Mouse (Mus musculus): ENCODE data around the gene Hist2h2ab. TPM values are rescaled to one million over a fixed set of nuclear protein-coding genes. Genes with fewer than 3 reads are reported as not detected.
"Not testable (repeated sequence)": the region's sequence is repeated elsewhere in the genome, so short reads cannot be mapped to it uniquely, and the experiment has no call there.

Hist2h2ab gene
- polyA plus RNA-seq, 1 experiment: not detected

DNA sequence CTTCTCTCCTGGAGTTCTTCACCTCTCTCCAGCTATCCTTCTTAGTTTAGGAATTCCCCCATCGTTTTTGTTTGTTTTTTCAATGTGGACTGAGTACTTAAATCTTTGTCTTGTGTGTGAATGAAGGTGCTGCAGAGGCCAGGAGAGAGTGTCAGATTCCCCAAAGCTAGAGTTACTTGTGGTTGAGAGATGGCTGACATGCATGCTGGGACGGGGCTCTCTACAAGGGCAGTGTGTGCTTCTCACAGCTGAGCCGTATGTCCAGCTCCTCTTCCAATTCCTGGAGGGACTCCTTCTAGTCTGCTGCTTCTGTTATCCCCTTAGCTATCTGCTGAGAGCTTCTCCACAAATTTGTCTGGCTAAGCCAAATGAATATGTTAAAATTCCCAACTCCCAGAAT is 16.2 kb downstream of the Hist2h2ab start:
- no peaks in the 10 kb centered on the region for H3K9me3 ChIP-seq
- H3K36me3 ChIP-seq (replicated peaks; ENCODE audit: low read length): no peaks in the 10 kb centered on the region
- TF ChIP-seq GATA1 (IDR thresholded peaks at IDR 0.05; ENCODE audit: borderline replicate concordance, low read length) (no peak), FLI1 (IDR thresholded peaks at IDR 0.05; ENCODE audit: low read length) (no peak)
- no peaks in the 10 kb centered on the region for H3K27me3 ChIP-seq (replicated peaks)
- peaks cover 39% of the 10 kb centered on the region for H3K4me1 ChIP-seq
- H3K4me3 ChIP-seq (replicated peaks): peak overlapping the region; percentile 69

DNA sequence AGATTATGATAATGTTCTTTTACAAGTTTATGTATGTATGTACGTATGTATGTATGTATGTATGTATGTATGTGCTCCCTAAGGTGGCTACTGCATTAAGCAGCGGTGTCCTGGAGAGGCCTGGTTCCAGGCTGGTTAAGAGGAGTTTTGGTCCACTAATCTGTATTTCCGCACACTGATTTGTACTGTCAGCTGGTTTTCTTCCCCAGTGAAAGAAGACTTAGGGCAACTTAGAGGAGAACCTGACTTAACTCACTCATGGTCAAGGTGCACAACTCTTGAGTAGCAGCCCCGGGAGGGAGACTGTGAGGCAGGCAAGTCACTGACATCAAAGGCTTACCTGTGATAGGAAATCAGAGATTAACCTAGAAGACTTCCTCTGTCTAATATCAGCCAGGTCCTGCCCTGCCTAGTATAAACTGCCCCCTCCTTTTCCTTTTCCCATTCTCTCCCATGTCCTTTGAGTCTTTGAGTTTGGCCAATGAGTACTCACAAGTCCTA is 17.2 kb downstream of the Hist2h2ab start:
- Histone ChIP-seq H3K4me3 (replicated peaks) (peak overlapping the region; percentile 91), H3K4me1 (peaks cover 38% of the 10 kb centered on the region), H3K36me3 (replicated peaks; ENCODE audit: low read length) (peaks cover 2% of the 10 kb centered on the region), H3K9me3 (no peaks in the 10 kb centered on the region), H3K27me3 (replicated peaks) (no peaks in the 10 kb centered on the region)
- TF ChIP-seq GATA1 (IDR thresholded peaks at IDR 0.05; ENCODE audit: borderline replicate concordance, low read length) (no peak), FLI1 (IDR thresholded peaks at IDR 0.05; ENCODE audit: low read length) (no peak)

DNA sequence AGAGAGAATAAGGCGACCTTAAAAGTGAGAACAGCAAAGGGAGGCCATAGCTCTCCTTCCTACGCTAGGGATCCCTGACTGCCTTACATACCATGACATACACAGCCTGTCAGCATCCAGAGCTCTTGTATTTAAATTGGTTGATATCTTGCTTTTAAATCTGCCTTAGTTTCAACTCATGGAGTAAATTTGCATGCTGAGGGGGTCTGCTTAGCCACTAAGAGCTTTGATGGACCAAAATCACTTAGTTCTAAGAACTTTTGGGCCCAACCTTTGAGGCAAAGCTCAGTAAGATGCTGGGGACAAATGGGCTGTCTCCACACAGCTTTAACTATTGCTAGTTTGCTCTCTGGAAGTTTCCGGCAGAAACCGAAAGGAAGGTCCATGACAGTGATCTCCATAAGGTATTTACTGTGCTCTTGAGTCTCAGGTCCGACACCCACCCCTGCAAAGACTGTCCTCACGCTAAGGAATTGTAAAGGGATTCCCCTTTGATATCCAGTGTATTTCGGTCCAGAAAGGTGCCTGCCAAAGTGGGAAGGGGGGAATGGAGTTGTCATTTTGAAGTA is 17.8 kb downstream of the Hist2h2ab start:
- peaks cover 42% of the 10 kb centered on the region for H3K4me1 ChIP-seq
- no peak for TF ChIP-seq GATA1 (IDR thresholded peaks at IDR 0.05; ENCODE audit: borderline replicate concordance, low read length)
- H3K36me3 ChIP-seq (replicated peaks; ENCODE audit: low read length): peaks cover 6% of the 10 kb centered on the region
- peak overlapping the region; percentile 91 for H3K4me3 ChIP-seq (replicated peaks)
- H3K9me3 ChIP-seq: no peaks in the 10 kb centered on the region
- H3K27me3 ChIP-seq (replicated peaks): no peaks in the 10 kb centered on the region

DNA sequence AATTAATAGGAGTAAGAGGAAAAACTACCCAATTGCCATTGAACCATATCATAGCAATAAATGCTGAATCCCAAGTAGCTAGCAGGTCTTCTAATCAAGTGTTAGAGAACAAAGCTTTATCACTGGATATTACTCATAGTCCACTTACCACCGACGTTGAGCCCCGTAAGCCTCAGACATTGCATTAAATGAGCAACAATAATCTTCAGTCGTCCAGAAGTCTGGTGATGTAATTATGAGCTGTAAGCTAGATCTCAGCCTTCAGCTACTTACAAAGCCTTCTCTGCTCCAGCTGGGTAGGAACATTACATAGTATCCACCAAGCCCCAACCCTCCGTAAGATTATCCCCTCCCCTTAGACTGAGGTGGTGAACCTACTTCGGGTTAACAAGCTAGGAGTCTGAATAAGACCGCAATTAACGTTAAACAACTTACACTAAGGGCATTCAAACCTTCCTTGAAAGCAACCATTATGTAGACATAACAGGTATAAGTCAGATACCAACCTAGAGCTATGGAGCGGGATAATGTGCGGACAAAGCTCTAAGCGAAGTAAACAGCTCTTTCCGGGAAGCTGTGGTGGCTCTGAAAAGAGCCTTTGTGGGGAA is 18.3 kb downstream of the Hist2h2ab start:
- no peak for TF ChIP-seq GATA1 (IDR thresholded peaks at IDR 0.05; ENCODE audit: borderline replicate concordance, low read length)
- no peak for TF ChIP-seq FLI1 (IDR thresholded peaks at IDR 0.05; ENCODE audit: low read length)
- peaks cover 44% of the 10 kb centered on the region for H3K4me1 ChIP-seq
- peak overlapping the region; percentile 91 for H3K4me3 ChIP-seq (replicated peaks)
- H3K36me3 ChIP-seq (replicated peaks; ENCODE audit: low read length): peaks cover 7% of the 10 kb centered on the region
- H3K27me3 ChIP-seq (replicated peaks): no peaks in the 10 kb centered on the region
- H3K9me3 ChIP-seq: no peaks in the 10 kb centered on the region

DNA sequence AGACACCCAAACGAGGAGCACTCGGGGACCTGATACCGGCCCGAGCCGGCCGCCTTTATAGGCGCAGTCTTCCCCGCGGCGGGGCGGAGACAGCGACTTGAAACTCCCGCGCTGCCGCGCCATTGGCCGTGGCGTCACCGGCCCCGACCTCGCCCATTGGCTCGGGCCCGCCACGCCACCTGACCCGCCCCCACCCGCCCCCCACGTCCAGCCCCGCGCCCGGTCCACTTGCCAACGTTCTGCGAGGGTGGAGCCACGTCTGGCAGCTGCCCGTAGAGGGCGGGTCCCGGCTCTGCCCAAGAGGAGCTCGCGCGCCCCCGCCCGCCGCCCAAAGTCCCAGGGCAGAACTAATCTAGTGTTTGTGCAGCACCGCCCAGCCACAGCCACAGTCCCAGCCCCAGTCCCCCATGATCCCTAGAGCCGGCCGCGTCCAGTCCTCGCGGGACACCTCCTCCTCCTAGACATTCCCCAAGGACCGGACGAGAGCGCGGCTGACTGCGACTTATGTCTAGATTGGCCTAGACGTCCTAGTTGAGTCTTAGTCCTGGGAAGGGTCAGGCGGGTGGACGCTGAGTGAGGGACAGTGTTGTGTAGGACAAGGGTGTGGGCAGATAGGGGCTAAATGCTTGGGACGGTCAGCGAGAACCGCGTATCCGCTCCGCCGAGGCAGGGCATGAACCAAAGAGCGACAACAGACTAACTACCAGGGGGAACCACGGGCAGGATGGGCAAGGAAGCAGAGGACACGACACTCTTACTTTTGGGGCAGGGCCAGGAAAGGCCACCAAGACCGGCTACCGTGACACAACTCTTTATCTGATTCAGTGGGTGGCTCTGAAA is 19.5 kb downstream of the Hist2h2ab start, which contains the start of gene Hist2h3c2:
Hist2h3c2 (minus strand) TSS at position 174 of the 840 bp plus-strand sequence.
- H3K36me3 ChIP-seq (replicated peaks; ENCODE audit: low read length); H3K27me3 ChIP-seq (replicated peaks); H3K9me3 ChIP-seq: not testable (repeated sequence)
- peaks cover 55% of the 10 kb centered on the region for H3K4me1 ChIP-seq
- H3K4me3 ChIP-seq (replicated peaks): peak within 1 kb of the TSS; percentile 91

DNA sequence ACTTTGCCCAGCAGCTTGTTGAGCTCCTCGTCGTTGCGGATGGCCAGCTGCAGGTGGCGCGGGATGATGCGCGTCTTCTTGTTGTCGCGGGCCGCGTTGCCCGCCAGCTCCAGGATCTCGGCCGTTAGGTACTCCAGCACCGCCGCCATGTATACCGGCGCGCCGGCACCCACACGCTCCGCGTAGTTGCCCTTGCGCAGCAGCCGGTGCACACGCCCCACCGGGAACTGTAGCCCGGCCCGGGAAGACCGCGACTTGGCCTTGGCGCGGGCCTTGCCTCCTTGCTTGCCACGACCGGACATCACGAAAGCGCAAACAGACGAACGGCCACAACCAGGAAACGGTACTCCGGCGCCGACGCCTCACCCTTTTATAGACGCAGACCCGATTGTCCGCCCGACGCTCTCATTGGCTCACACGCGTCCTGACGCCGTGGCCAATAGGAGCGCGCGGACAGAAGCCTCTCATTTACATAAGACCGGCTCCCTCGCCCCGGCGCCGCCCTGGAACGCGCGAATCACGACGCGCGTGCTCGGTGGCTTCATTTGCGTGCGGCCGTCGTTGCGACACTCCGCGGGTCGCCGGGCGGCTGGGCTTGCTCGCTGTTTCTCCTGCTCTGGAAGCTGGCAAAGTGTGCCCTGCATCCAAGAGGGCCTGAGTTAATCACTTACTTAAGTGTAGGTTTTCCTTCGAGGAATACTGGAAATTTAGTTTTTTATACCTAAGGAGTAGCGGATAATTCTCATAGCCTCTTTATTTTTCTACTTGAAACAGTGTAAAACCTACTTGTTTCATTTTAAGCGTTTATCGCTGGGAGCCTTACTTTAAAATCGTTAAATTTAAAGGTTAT is 20.5 kb downstream of the Hist2h2ab start, which contains the start of gene Hist2h2aa2:
Hist2h2aa2 (minus strand) TSS at position 328 of the 850 bp plus-strand sequence.
- not testable (repeated sequence) for H3K9me3 ChIP-seq; H3K27me3 ChIP-seq (replicated peaks); H3K36me3 ChIP-seq (replicated peaks; ENCODE audit: low read length)
- Histone ChIP-seq H3K4me3 (replicated peaks) (peak within 1 kb of the TSS; percentile 90), H3K4me1 (peaks cover 59% of the 10 kb centered on the region)

DNA sequence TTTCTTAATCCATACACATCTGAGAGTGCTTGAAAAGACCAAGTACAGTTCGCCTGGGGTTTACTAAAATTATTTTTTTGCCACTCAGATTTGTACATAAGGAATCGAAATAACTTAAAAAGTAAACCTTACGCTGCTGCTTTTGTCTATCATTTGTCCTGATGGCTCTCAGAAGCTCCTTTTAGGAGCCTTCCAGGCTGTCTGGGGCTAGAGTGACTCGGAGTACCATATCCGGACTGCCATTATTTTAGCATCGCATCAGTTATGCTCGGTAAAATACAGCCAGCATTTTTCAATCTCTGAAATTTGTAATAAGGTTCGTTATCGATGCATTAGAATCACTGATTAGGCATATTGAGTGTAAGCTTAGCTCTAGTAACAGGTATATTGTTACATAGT is 21.1 kb downstream of the Hist2h2ab start:
- Histone ChIP-seq H3K4me1 (peaks cover 56% of the 10 kb centered on the region), H3K4me3 (replicated peaks) (peak overlapping the region; percentile 86), H3K27me3 (replicated peaks) (no peaks in the 10 kb centered on the region), H3K36me3 (replicated peaks; ENCODE audit: low read length) (peaks cover 7% of the 10 kb centered on the region), H3K9me3 (no peaks in the 10 kb centered on the region)
- TF ChIP-seq FLI1 (IDR thresholded peaks at IDR 0.05; ENCODE audit: low read length) (no peak), GATA1 (IDR thresholded peaks at IDR 0.05; ENCODE audit: borderline replicate concordance, low read length) (no peak)

DNA sequence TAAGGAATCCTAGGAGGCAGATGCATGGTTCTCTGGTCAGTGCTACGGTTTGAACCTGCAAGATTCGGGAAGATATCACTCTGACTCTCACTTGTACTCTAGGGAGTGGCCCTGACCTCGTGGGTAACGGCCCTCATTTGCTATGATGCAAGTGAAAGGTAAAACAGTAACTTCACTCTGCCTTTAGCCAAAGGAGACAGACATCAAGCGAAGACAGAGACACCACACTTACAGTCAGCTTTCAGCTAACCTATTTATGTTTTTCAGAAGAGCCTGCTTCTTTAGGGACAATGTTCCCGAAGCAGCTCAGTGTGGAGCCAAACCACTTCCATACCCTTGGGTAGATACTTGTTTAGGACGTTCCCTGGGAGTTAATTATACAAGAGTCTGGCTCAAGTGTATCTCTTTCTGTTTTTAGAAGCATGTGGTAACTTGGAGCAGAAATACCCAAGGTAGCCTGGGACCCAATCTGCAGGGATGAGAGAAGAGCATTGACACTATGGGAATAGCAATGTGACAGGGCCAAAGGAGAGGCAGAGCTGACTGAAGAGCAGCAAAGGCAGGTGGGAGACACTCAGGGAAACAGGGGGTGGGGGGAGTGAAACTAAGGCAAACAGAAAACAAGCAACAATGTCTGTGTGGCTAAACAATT is 24.4 kb downstream of the Hist2h2ab start:
- Histone ChIP-seq H3K36me3 (replicated peaks; ENCODE audit: low read length) (peaks cover 7% of the 10 kb centered on the region), H3K4me3 (replicated peaks) (peak overlapping the region; percentile 94), H3K27me3 (replicated peaks) (no peaks in the 10 kb centered on the region), H3K4me1 (peaks cover 52% of the 10 kb centered on the region), H3K9me3 (no peaks in the 10 kb centered on the region)
- TF ChIP-seq GATA1 (IDR thresholded peaks at IDR 0.05; ENCODE audit: borderline replicate concordance, low read length): no peak
- TF ChIP-seq FLI1 (IDR thresholded peaks at IDR 0.05; ENCODE audit: low read length): no peak

DNA sequence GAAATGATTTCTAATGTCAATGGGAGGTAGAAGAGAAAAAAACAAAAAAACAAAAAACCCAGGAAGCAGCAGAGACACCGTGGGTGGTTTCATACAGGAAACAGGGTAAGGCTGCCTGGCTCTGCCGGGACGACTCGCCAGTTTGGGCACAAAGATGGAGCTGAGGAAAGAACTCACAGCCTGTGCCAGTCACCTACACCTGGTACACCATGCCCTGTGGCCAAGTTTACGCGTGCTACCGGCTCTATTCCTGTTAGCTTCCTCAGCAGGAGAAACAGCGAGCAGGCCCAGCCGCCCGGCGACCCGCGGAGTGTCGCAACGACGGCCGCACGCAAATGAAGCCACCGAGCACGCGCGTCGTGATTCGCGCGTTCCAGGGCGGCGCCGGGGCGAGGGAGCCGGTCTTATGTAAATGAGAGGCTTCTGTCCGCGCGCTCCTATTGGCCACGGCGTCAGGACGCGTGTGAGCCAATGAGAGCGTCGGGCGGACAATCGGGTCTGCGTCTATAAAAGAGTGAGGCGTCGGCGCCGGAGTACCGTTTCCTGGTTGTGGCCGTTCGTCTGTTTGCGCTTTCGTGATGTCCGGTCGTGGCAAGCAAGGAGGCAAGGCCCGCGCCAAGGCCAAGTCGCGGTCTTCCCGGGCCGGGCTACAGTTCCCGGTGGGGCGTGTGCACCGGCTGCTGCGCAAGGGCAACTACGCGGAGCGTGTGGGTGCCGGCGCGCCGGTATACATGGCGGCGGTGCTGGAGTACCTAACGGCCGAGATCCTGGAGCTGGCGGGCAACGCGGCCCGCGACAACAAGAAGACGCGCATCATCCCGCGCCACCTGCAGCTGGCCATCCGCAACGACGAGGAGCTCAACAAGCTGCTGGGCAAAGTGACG is 25.6 kb downstream of the Hist2h2ab start, which contains the start of gene Hist2h2aa1:
Hist2h2aa1 (plus strand) TSS at position 495 of the 884 bp plus-strand sequence.
- H3K4me3 ChIP-seq (replicated peaks): peak within 1 kb of the TSS; percentile 94
- peaks cover 54% of the 10 kb centered on the region for H3K4me1 ChIP-seq
- not testable (repeated sequence) for H3K36me3 ChIP-seq (replicated peaks; ENCODE audit: low read length); H3K27me3 ChIP-seq (replicated peaks); H3K9me3 ChIP-seq

DNA sequence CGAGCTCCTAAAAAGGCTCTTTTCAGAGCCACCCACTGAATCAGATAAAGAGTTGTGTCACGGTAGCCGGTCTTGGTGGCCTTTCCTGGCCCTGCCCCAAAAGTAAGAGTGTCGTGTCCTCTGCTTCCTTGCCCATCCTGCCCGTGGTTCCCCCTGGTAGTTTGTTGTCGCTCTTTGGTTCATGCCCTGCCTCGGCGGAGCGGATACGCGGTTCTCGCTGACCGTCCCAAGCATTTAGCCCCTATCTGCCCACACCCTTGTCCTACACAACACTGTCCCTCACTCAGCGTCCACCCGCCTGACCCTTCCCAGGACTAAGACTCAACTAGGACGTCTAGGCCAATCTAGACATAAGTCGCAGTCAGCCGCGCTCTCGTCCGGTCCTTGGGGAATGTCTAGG is 26.4 kb downstream of the Hist2h2ab start:
- peaks cover 54% of the 10 kb centered on the region for H3K4me1 ChIP-seq
- not testable (repeated sequence) for H3K27me3 ChIP-seq (replicated peaks); H3K36me3 ChIP-seq (replicated peaks; ENCODE audit: low read length); H3K9me3 ChIP-seq
- peak overlapping the region; percentile 83 for H3K4me3 ChIP-seq (replicated peaks)

DNA sequence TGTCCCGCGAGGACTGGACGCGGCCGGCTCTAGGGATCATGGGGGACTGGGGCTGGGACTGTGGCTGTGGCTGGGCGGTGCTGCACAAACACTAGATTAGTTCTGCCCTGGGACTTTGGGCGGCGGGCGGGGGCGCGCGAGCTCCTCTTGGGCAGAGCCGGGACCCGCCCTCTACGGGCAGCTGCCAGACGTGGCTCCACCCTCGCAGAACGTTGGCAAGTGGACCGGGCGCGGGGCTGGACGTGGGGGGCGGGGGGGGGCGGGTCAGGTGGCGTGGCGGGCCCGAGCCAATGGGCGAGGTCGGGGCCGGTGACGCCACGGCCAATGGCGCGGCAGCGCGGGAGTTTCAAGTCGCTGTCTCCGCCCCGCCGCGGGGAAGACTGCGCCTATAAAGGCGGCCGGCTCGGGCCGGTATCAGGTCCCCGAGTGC is 26.8 kb downstream of the Hist2h2ab start, which contains the start of gene Hist2h3c1:
Hist2h3c1 (plus strand) TSS at position 259 of the 430 bp plus-strand sequence.
- peak within 1 kb of the TSS; percentile 88 for H3K4me3 ChIP-seq (replicated peaks)
- H3K4me1 ChIP-seq: peaks cover 52% of the 10 kb centered on the region
- not testable (repeated sequence) for H3K27me3 ChIP-seq (replicated peaks); H3K9me3 ChIP-seq; H3K36me3 ChIP-seq (replicated peaks; ENCODE audit: low read length)

Measured in megakaryocyte, embryonic 14.5 days (primary cell).